Mouse (Mus musculus): ENCODE results near the gene A530016L24Rik. TPM values are rescaled to one million over a fixed set of nuclear protein-coding genes. Genes with fewer than 3 reads are reported as not detected.

A530016L24Rik gene
- polyA plus RNA-seq, 1 experiment from 2014 or later = 18.2 TPM

- in situ Hi-C loops (cut with MboI; ENCODE audit: low pct_unique_long_range_greater_than_20kb) = no loop called here
- ATAC-seq (no peak), DNase-seq (ENCODE audit: low read depth, low spot score) (no peak)
- CTCF ChIA-PET = interaction anchor here (1.7 kb wide), 1 partner anchor 8 kb away, joined by 6 read pairs; no protein-coding TSS in a partner anchor
- TF ChIP-seq CTCF (IDR thresholded peaks at IDR 0.05) = no peak
- no peaks in the 10 kb centered on the region for H3K27me3 ChIP-seq
- POLR2A ChIA-PET = no interaction called here
Measured at GRCm38 (mm10) chr12:112533758-112534157, 44.5 kb downstream of the A530016L24Rik start.

DNA sequence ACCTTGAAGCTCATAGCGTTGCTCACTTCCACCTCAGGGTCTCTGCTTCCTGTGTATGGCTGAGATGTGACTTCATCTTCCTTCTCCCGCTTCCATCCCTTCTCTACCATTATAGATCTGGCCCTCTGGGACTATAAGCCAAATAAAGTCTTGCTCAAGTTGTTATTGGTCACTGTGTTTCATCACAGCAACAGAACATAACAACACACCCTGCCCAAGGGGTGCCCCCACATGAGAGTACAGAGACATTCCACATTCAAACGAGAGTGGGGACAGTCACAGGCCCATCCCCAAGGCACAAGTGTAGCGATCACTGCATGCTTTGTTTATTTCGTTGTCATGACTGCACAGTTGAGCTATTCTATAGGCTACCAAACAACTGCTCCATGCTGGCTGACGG, 48.0 kb downstream of the A530016L24Rik start:
- ATAC-seq (no peak), DNase-seq (ENCODE audit: low read depth, low spot score) (no peak)
- in situ Hi-C loops (cut with MboI; ENCODE audit: low pct_unique_long_range_greater_than_20kb) = loop anchor here (5.0 kb wide), 2 partner anchors 50 to 390 kb away; partner anchors contain the start of genes A530016L24Rik and Kif26a
- no peak for TF ChIP-seq CTCF (IDR thresholded peaks at IDR 0.05)
- H3K27me3 ChIP-seq = no peaks in the 10 kb centered on the region
- ChIA-PET CTCF (interaction anchor here (2.0 kb wide), 1 partner anchor 392 kb away, joined by 4 read pairs; no protein-coding TSS in a partner anchor), POLR2A (no interaction called here)

GRCm38 (mm10) chr12:112538356-112538755, 49.1 kb downstream of the A530016L24Rik start:
- no peak for TF ChIP-seq CTCF (IDR thresholded peaks at IDR 0.05)
- POLR2A ChIA-PET = no interaction called here
- no peak for ATAC-seq
- in situ Hi-C loops (cut with MboI; ENCODE audit: low pct_unique_long_range_greater_than_20kb) = loop anchor here (5.0 kb wide), 2 partner anchors 51 to 391 kb away; partner anchors contain the start of genes A530016L24Rik and Kif26a
- H3K27me3 ChIP-seq = no peaks in the 10 kb centered on the region
- DNase-seq (ENCODE audit: low read depth, low spot score) = no peak
- CTCF ChIA-PET = interaction anchor here (0.6 to 2.0 kb wide), 2 partner anchors 24 to 393 kb away, joined by 3 to 4 read pairs; no protein-coding TSS in a partner anchor

GRCm38 (mm10) chr12:112539466-112539965, 50.3 kb downstream of the A530016L24Rik start:
- no peak for DNase-seq (ENCODE audit: low read depth, low spot score)
- ChIA-PET POLR2A (interaction anchor here (0.7 kb wide), 1 partner anchor 29 kb away, joined by 3 read pairs; no protein-coding TSS in a partner anchor), CTCF (no interaction called here)
- no peak for TF ChIP-seq CTCF (IDR thresholded peaks at IDR 0.05)
- H3K27me3 ChIP-seq = no peaks in the 10 kb centered on the region
- in situ Hi-C loops (cut with MboI; ENCODE audit: low pct_unique_long_range_greater_than_20kb) = loop anchor here (5.0 kb wide), 2 partner anchors 52 to 392 kb away; partner anchors contain the start of genes A530016L24Rik and Kif26a
- ATAC-seq = no peak

GRCm38 (mm10) chr12:112540321-112540720, 51.1 kb downstream of the A530016L24Rik start:
- in situ Hi-C loops (cut with MboI; ENCODE audit: low pct_unique_long_range_greater_than_20kb) = no loop called here
- H3K27me3 ChIP-seq = no peaks in the 10 kb centered on the region
- CTCF ChIA-PET = no interaction called here
- POLR2A ChIA-PET = interaction anchor here (0.7 kb wide), 1 partner anchor 29 kb away, joined by 3 read pairs; no protein-coding TSS in a partner anchor
- ATAC-seq = no peak
- no peak for TF ChIP-seq CTCF (IDR thresholded peaks at IDR 0.05)
- no peak for DNase-seq (ENCODE audit: low read depth, low spot score)

- ChIA-PET CTCF (interaction anchor here (0.8 to 1.8 kb wide), 6 partner anchors 8 to 369 kb away, joined by 3 to 6 read pairs (median 4); no protein-coding TSS in a partner anchor), POLR2A (interaction anchor here (0.6 kb wide), 1 partner anchor 250 kb away, joined by 4 read pairs; no protein-coding TSS in a partner anchor)
- ATAC-seq (no peak), DNase-seq (ENCODE audit: low read depth, low spot score) (no peak)
- in situ Hi-C loops (cut with MboI; ENCODE audit: low pct_unique_long_range_greater_than_20kb) = no loop called here
- no peaks in the 10 kb centered on the region for H3K27me3 ChIP-seq
- TF ChIP-seq CTCF (IDR thresholded peaks at IDR 0.05) = no peak
Measured at GRCm38 (mm10) chr12:112541483-112542091, 52.3 kb downstream of the A530016L24Rik start.

- no peak for TF ChIP-seq CTCF (IDR thresholded peaks at IDR 0.05)
- in situ Hi-C loops (cut with MboI; ENCODE audit: low pct_unique_long_range_greater_than_20kb) = no loop called here
- POLR2A ChIA-PET = interaction anchor here (0.6 kb wide), 1 partner anchor 251 kb away, joined by 4 read pairs; no protein-coding TSS in a partner anchor
- no peaks in the 10 kb centered on the region for H3K27me3 ChIP-seq
- DNase-seq (ENCODE audit: low read depth, low spot score) (no peak), ATAC-seq (no peak)
- CTCF ChIA-PET = interaction anchor here (0.8 to 2.1 kb wide), 7 partner anchors 9 to 397 kb away, joined by 3 to 7 read pairs (median 4); no protein-coding TSS in a partner anchor
Measured at GRCm38 (mm10) chr12:112542257-112542919, 53.1 kb downstream of the A530016L24Rik start.

DNA sequence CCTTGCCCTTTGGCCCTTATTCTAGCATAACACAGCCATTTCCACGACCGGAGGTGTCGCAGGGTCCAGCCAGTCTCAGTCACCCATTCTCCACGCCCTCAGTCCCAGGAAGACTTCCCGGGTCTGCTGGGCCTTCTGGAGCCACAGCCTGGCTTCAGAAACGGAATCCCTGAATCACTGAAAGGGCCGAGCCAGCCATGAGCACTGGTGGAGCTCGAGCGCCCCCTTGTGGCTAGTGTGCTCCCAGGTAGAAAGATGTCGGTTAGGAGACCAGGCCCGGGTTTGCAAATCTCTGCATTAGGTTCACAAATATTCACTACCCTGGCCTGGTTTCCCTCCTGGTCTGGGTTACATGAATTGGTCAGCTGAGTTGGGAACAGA, 53.7 kb downstream of the A530016L24Rik start:
- ATAC-seq = peak; percentile 31
- in situ Hi-C loops (cut with MboI; ENCODE audit: low pct_unique_long_range_greater_than_20kb) = no loop called here
- peak; percentile 96 for TF ChIP-seq CTCF (IDR thresholded peaks at IDR 0.05)
- no peaks in the 10 kb centered on the region for H3K27me3 ChIP-seq
- DNase-seq (ENCODE audit: low read depth, low spot score) = peak; percentile 35
- CTCF ChIA-PET = interaction anchor here (0.8 to 2.1 kb wide), 5 partner anchors 10 to 398 kb away, joined by 3 to 7 read pairs (median 4); no protein-coding TSS in a partner anchor
- POLR2A ChIA-PET = interaction anchor here (0.5 kb wide), 1 partner anchor 149 kb away, joined by 3 read pairs; no protein-coding TSS in a partner anchor

DNA sequence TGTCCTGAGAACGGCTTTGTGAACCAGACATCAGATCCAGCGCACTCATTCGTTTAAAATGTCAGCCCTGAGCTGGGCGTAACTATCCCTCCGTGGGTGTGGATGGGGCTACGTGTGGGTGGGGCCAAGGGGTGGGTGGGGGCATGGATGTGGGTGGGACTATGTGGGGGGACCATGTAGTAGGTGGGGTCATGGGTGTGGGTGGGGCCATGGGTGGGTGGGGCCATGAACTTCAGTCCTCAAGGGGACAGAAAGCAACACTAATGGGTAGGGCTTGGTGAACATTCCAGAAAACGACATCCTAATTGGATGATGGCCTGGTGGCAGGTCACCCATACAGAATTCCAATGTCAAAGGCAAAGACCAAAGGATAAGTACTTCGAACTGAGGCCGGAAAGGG, 54.7 kb downstream of the A530016L24Rik start:
- ATAC-seq = no peak
- no peak for TF ChIP-seq CTCF (IDR thresholded peaks at IDR 0.05)

GRCm38 (mm10) chr12:112544946-112545701, 55.9 kb downstream of the A530016L24Rik start:
- ATAC-seq (no peak), DNase-seq (ENCODE audit: low read depth, low spot score) (no peak)
- ChIA-PET POLR2A (no interaction called here), CTCF (no interaction called here)
- no peak for TF ChIP-seq CTCF (IDR thresholded peaks at IDR 0.05)
- in situ Hi-C loops (cut with MboI; ENCODE audit: low pct_unique_long_range_greater_than_20kb) = no loop called here
- H3K27me3 ChIP-seq = no peaks in the 10 kb centered on the region

More for the DNA sequence above, 54.7 kb downstream of the A530016L24Rik start:
- no peak for DNase-seq (ENCODE audit: low read depth, low spot score)
- in situ Hi-C loops (cut with MboI; ENCODE audit: low pct_unique_long_range_greater_than_20kb) = no loop called here
- H3K27me3 ChIP-seq = no peaks in the 10 kb centered on the region
- ChIA-PET POLR2A (no interaction called here), CTCF (interaction anchor here (1.2 to 2.1 kb wide), 2 partner anchors 248 to 399 kb away, joined by 3 to 7 read pairs; no protein-coding TSS in a partner anchor)

Data from Patski (cell line).